ENCODE assay signal across 8 mouse cellular contexts in genomic region chr6:85915141-85915538, GRCm38 (mm10). TPM values are rescaled to one million over a fixed set of nuclear protein-coding genes. Genes with fewer than 3 reads are reported as not detected.
DNase-seq lines count a peak whose midpoint lies in the region; ATAC-seq and TF ChIP-seq lines count a peak whose summit lies in the region.

No protein-coding gene starts in this region.

- H3K4me2 ChIP-seq in kidney, embryonic 16.5 days (replicated peaks; ENCODE audit: low read depth, low read length): peak overlapping the region; percentile 68
- peak overlapping the region; percentile 72 for H3K4me2 ChIP-seq in limb, embryonic 14.5 days (replicated peaks; ENCODE audit: low read depth, low read length, severe bottlenecking)

- H3K9me3 ChIP-seq in kidney, embryonic 16.5 days (ENCODE audit: low read length): no peaks in the 10 kb centered on the region
- H3K9me3 ChIP-seq in erythroblast, embryonic 14.5 days (ENCODE audit: control insufficient read depth, low read length): no peaks in the 10 kb centered on the region
- no peaks in the 10 kb centered on the region for H3K9me3 ChIP-seq in limb, embryonic 14.5 days (ENCODE audit: control insufficient read depth, low read length)

- no peak for DNase-seq in kidney, adult 9 months
- DNase-seq in MEL-GATA-1-ER (ENCODE audit: extremely low read depth, low read depth): peak; percentile 24
- DNase-seq in limb, embryonic 14.5 days (ENCODE audit: low spot score): no peak
- no peak for DNase-seq in cerebellum, postnatal 14 days
- DNase-seq in left cerebral cortex, adult 11 months (ENCODE audit: low spot score): no peak

- H3K9ac ChIP-seq in kidney, embryonic 16.5 days (replicated peaks; ENCODE audit: low read length): peak overlapping the region; percentile 80
- H3K9ac ChIP-seq in limb, embryonic 14.5 days (ENCODE audit: low read depth, low read length, severe bottlenecking): peak overlapping the region; percentile 72

- ATAC-seq in kidney, embryonic 16.5 days (ENCODE audit: low FRiP score, low TSS enrichment): no peak
- no peak for ATAC-seq in limb, embryonic 14.5 days (ENCODE audit: low FRiP score, low read depth)

- peak overlapping the region; percentile 53 for H3K4me3 ChIP-seq in kidney, embryonic 16.5 days (ENCODE audit: low read length)
- H3K4me3 ChIP-seq in erythroblast, embryonic 14.5 days (replicated peaks): peak overlapping the region; percentile 84
- peak overlapping the region; percentile 44 for H3K4me3 ChIP-seq in limb, embryonic 14.5 days (replicated peaks; ENCODE audit: low read length)
- H3K4me3 ChIP-seq in olfactory bulb, adult 2 months (ENCODE audit: insufficient read depth, low read depth, low read length): peak overlapping the region; percentile 73

- H3K4me1 ChIP-seq in kidney, embryonic 16.5 days (ENCODE audit: insufficient read depth, low read length): peaks cover 9% of the 10 kb centered on the region
- H3K4me1 ChIP-seq in erythroblast, embryonic 14.5 days (ENCODE audit: control insufficient read depth): peaks cover 26% of the 10 kb centered on the region
- peaks cover 10% of the 10 kb centered on the region; the same call in 1 of the 2 replicates for H3K4me1 ChIP-seq in limb, embryonic 14.5 days (ENCODE audit: control insufficient read depth, insufficient read depth, low read length)
- H3K4me1 ChIP-seq in olfactory bulb, adult 2 months (ENCODE audit: control insufficient read depth, insufficient read depth, low read length): no peaks in the 10 kb centered on the region

- no peak for TF ChIP-seq POLR2A in limb, embryonic 14.5 days (IDR thresholded peaks at IDR 0.05; ENCODE audit: borderline replicate concordance, extremely low read depth, insufficient read depth, insufficient read length)
- no peak for TF ChIP-seq POLR2A in olfactory bulb, adult 2 months (IDR thresholded peaks at IDR 0.05; ENCODE audit: insufficient read depth, low read depth, low read length)

- WGBS in kidney, embryonic 16.5 days: 5% methylated on average over 11 of the region's 11 CpGs
- 5% methylated on average over 11 of the region's 11 CpGs for WGBS in limb, embryonic 14.5 days
- WGBS in olfactory bulb, adult 2 months: 2% methylated on average over 11 of the region's 11 CpGs

- TF ChIP-seq CTCF in olfactory bulb, adult 2 months (IDR thresholded peaks at IDR 0.05; ENCODE audit: insufficient read depth, low read depth, low read length): no peak

- no peaks in the 10 kb centered on the region for H3K27me3 ChIP-seq in kidney, embryonic 16.5 days (ENCODE audit: insufficient read depth, low read length)
- no peaks in the 10 kb centered on the region for H3K27me3 ChIP-seq in erythroblast, embryonic 14.5 days (ENCODE audit: control insufficient read depth)
- H3K27me3 ChIP-seq in limb, embryonic 14.5 days (ENCODE audit: control insufficient read depth, insufficient read depth, low read length): no peaks in the 10 kb centered on the region

- no peaks in the 10 kb centered on the region for H3K36me3 ChIP-seq in kidney, embryonic 16.5 days (ENCODE audit: insufficient read depth, low read length)
- peaks cover 5% of the 10 kb centered on the region for H3K36me3 ChIP-seq in erythroblast, embryonic 14.5 days (ENCODE audit: control insufficient read depth)
- no peaks in the 10 kb centered on the region for H3K36me3 ChIP-seq in limb, embryonic 14.5 days (ENCODE audit: control insufficient read depth, insufficient read depth, low read length)

- peak overlapping the region; percentile 82 for H3K27ac ChIP-seq in kidney, embryonic 16.5 days (ENCODE audit: low read length)
- H3K27ac ChIP-seq in limb, embryonic 14.5 days (replicated peaks; ENCODE audit: low read depth, low read length): peak overlapping the region; percentile 65
- peak overlapping the region; percentile 84 for H3K27ac ChIP-seq in olfactory bulb, adult 2 months (ENCODE audit: insufficient read depth, low read depth, low read length)

RNA-seq across cellular contexts. Expression of gene Nat8f1, which starts 0.3 kb away (rescaled TPM):
- polyA plus RNA-seq in kidney, embryonic 16.5 days (2015; fragmentation: Nextera tagmentation; extraction: Ambion mirVana): 96.6 and 128 TPM in 2 replicates
- 0.13 TPM in 1 of 2 replicates, not detected in the other for polyA plus RNA-seq in erythroblast, embryonic 14.5 days (2012)
- polyA plus RNA-seq in limb, embryonic 14.5 days (2012; rRNA removed): 7.7 and 9.4 TPM in 2 replicates
- polyA plus RNA-seq in limb, embryonic 14.5 days (2014; fragmentation: Nextera tagmentation; extraction: Ambion mirVana): 6.9 and 7.0 TPM in 2 replicates
- polyA plus RNA-seq in olfactory bulb, adult 2 months (2012; ENCODE audit: insufficient read depth, insufficient read length, low replicate concordance, missing spikeins): not detected in 2 replicates

RNA-seq across cellular contexts. Expression of gene Tprkb, which starts 3.5 kb away (rescaled TPM):
- polyA plus RNA-seq in kidney, embryonic 16.5 days (2015; fragmentation: Nextera tagmentation; extraction: Ambion mirVana): 35.3 and 41.1 TPM in 2 replicates
- polyA plus RNA-seq in erythroblast, embryonic 14.5 days (2012): 0.18 and 0.21 TPM in 2 replicates
- 27.2 and 30.1 TPM in 2 replicates for polyA plus RNA-seq in limb, embryonic 14.5 days (2012; rRNA removed)
- 25.8 and 31.5 TPM in 2 replicates for polyA plus RNA-seq in limb, embryonic 14.5 days (2014; fragmentation: Nextera tagmentation; extraction: Ambion mirVana)
- not detected in 2 replicates for polyA plus RNA-seq in olfactory bulb, adult 2 months (2012; ENCODE audit: insufficient read depth, insufficient read length, low replicate concordance, missing spikeins)

RNA-seq across cellular contexts. Expression of gene Nat8f4, which starts 10.5 kb away (rescaled TPM):
- 8.2 and 8.6 TPM in 2 replicates for polyA plus RNA-seq in kidney, embryonic 16.5 days (2015; fragmentation: Nextera tagmentation; extraction: Ambion mirVana)
- 0.06 TPM in 1 of 2 replicates, not detected in the other for polyA plus RNA-seq in erythroblast, embryonic 14.5 days (2012)
- polyA plus RNA-seq in limb, embryonic 14.5 days (2012; rRNA removed): 1.7 TPM in 2 replicates
- polyA plus RNA-seq in limb, embryonic 14.5 days (2014; fragmentation: Nextera tagmentation; extraction: Ambion mirVana): 1.9 and 2.0 TPM in 2 replicates
- polyA plus RNA-seq in olfactory bulb, adult 2 months (2012; ENCODE audit: insufficient read depth, insufficient read length, low replicate concordance, missing spikeins): not detected in 2 replicates

RNA-seq across cellular contexts. Expression of gene Nat8f2, which starts 46.2 kb away (rescaled TPM):
- polyA plus RNA-seq in kidney, embryonic 16.5 days (2015; fragmentation: Nextera tagmentation; extraction: Ambion mirVana): 2.7 and 3.8 TPM in 2 replicates
- polyA plus RNA-seq in erythroblast, embryonic 14.5 days (2012): not detected in 2 replicates
- 0.06 TPM in 1 of 2 replicates, not detected in the other for polyA plus RNA-seq in limb, embryonic 14.5 days (2012; rRNA removed)
- polyA plus RNA-seq in limb, embryonic 14.5 days (2014; fragmentation: Nextera tagmentation; extraction: Ambion mirVana): not detected in 2 replicates
- polyA plus RNA-seq in olfactory bulb, adult 2 months (2012; ENCODE audit: insufficient read depth, insufficient read length, low replicate concordance, missing spikeins): not detected in 2 replicates

RNA-seq across cellular contexts. Expression of gene Dusp11, which starts 46.3 kb away (rescaled TPM):
- polyA plus RNA-seq in kidney, embryonic 16.5 days (2015; fragmentation: Nextera tagmentation; extraction: Ambion mirVana): 40.5 and 48.3 TPM in 2 replicates
- 2.2 and 2.3 TPM in 2 replicates for polyA plus RNA-seq in erythroblast, embryonic 14.5 days (2012)
- polyA plus RNA-seq in limb, embryonic 14.5 days (2012; rRNA removed): 115 and 130 TPM in 2 replicates
- 46.3 and 56.4 TPM in 2 replicates for polyA plus RNA-seq in limb, embryonic 14.5 days (2014; fragmentation: Nextera tagmentation; extraction: Ambion mirVana)
- polyA plus RNA-seq in olfactory bulb, adult 2 months (2012; ENCODE audit: insufficient read depth, insufficient read length, low replicate concordance, missing spikeins): 707 TPM in 1 of 2 replicates, not detected in the other
